Mouse (Mus musculus): ENCODE data around the gene Gm28035.

The Gm28035 gene

GRCm38 (mm10) chr2:30238906-30239465, 1.4 kb upstream of the Gm28035 start:
- in situ Hi-C loops (cut with MboI), result no loop called here

- in situ Hi-C loops (cut with MboI), result no loop called here
Observed at GRCm38 (mm10) chr2:30239777-30240176, 590 bp upstream of the Gm28035 start.

GRCm38 (mm10) chr2:30242509-30242908, 2.1 kb downstream of the Gm28035 start:
- in situ Hi-C loops (cut with MboI), result no loop called here

GRCm38 (mm10) chr2:30243391-30243790, 3.0 kb downstream of the Gm28035 start:
- in situ Hi-C loops (cut with MboI), result no loop called here

- in situ Hi-C loops (cut with MboI), result no loop called here
Observed at GRCm38 (mm10) chr2:30244595-30245178, 4.3 kb downstream of the Gm28035 start.

GRCm38 (mm10) chr2:30247036-30247435, 6.7 kb downstream of the Gm28035 start:
- in situ Hi-C loops (cut with MboI), result no loop called here

- in situ Hi-C loops (cut with MboI), result no loop called here
Observed at GRCm38 (mm10) chr2:30247681-30248080, 7.3 kb downstream of the Gm28035 start.

GRCm38 (mm10) chr2:30249182-30249581, 8.8 kb downstream of the Gm28035 start:
- in situ Hi-C loops (cut with MboI), result no loop called here

GRCm38 (mm10) chr2:30250166-30251128, 10.1 kb downstream of the Gm28035 start:
- in situ Hi-C loops (cut with MboI), result no loop called here

- in situ Hi-C loops (cut with MboI), result no loop called here
Observed at GRCm38 (mm10) chr2:30251417-30252104, 11.2 kb downstream of the Gm28035 start.

- in situ Hi-C loops (cut with MboI), result no loop called here
Observed at GRCm38 (mm10) chr2:30252521-30252920, 12.2 kb downstream of the Gm28035 start.

GRCm38 (mm10) chr2:30253809-30254208, 13.4 kb downstream of the Gm28035 start:
- in situ Hi-C loops (cut with MboI), result no loop called here

GRCm38 (mm10) chr2:30255631-30256395, 15.4 kb downstream of the Gm28035 start:
- in situ Hi-C loops (cut with MboI), result no loop called here

GRCm38 (mm10) chr2:30256616-30257350, 16.4 kb downstream of the Gm28035 start:
- in situ Hi-C loops (cut with MboI), result no loop called here

GRCm38 (mm10) chr2:30257699-30258460, 17.5 kb downstream of the Gm28035 start:
- in situ Hi-C loops (cut with MboI), result no loop called here

- in situ Hi-C loops (cut with MboI), result no loop called here
Observed at GRCm38 (mm10) chr2:30258600-30258999, 18.2 kb downstream of the Gm28035 start.

GRCm38 (mm10) chr2:30259131-30260064, 19.0 kb downstream of the Gm28035 start:
- in situ Hi-C loops (cut with MboI), result no loop called here

- in situ Hi-C loops (cut with MboI), result no loop called here
Observed at GRCm38 (mm10) chr2:30261064-30261736, 20.8 kb downstream of the Gm28035 start.
